Mouse (Mus musculus): ENCODE measurements around the gene Gtpbp3. TPM values are rescaled to one million over a fixed set of nuclear protein-coding genes. Genes with fewer than 3 reads are reported as not detected.
"Not testable (repeated sequence)": the region's sequence is repeated elsewhere in the genome, so short reads cannot be mapped to it uniquely, and the experiment has no call there.

Gene Gtpbp3
- polyA plus RNA-seq, 1 experiment from 2014 or later: 15.4 TPM

- Histone ChIP-seq H3K4me1 (peaks cover 16% of the 10 kb centered on the region; the same call in 1 of the 2 replicates), H3K36me3 (no peaks in the 10 kb centered on the region), H3K9ac (replicated peaks) (no peak overlapping the region), H3K27ac (replicated peaks) (no peak overlapping the region), H3K4me2 (peak overlapping the region; percentile 35), H3K27me3 (replicated peaks) (peaks cover 45% of the 10 kb centered on the region), H3K9me3 (replicated peaks) (no peaks in the 10 kb centered on the region), H3K4me3 (replicated peaks) (no peak overlapping the region)
- peak; percentile 84 for ATAC-seq (ENCODE audit: low FRiP score)
- 6% methylated on average over 17 of the region's 17 CpGs for WGBS
Observed at GRCm38 (mm10) chr8:71521634-71522033, 33.7 kb downstream of the Gtpbp3 start.

GRCm38 (mm10) chr8:71525226-71526050 lies 37.5 kb downstream of the Gtpbp3 start, which contains the start of gene Ccdc194:
Gene Ccdc194, minus strand, starts transcription at chr8:71525711.
- Histone ChIP-seq H3K36me3 (no peaks in the 10 kb centered on the region), H3K4me1 (peaks cover 13% of the 10 kb centered on the region; the same call in 1 of the 2 replicates), H3K9ac (replicated peaks) (no peak within 1 kb of the TSS), H3K9me3 (replicated peaks) (no peaks in the 10 kb centered on the region), H3K4me2 (peak within 1 kb of the TSS; percentile 6; the same call in 1 of the 2 replicates), H3K27me3 (replicated peaks) (peaks cover 58% of the 10 kb centered on the region), H3K27ac (replicated peaks) (no peak within 1 kb of the TSS), H3K4me3 (replicated peaks) (no peak within 1 kb of the TSS)
- WGBS: 10% methylated on average over 46 of the region's 46 CpGs
- ATAC-seq (ENCODE audit: low FRiP score): no peak

GRCm38 (mm10) chr8:71526272-71526671 lies 38.4 kb downstream of the Gtpbp3 start:
- H3K4me3 ChIP-seq (replicated peaks): no peak overlapping the region
- H3K9me3 ChIP-seq (replicated peaks): no peaks in the 10 kb centered on the region
- no peaks in the 10 kb centered on the region for H3K36me3 ChIP-seq
- H3K4me2 ChIP-seq: no peak overlapping the region
- no peak overlapping the region for H3K27ac ChIP-seq (replicated peaks)
- ATAC-seq (ENCODE audit: low FRiP score): no peak
- H3K9ac ChIP-seq (replicated peaks): no peak overlapping the region
- WGBS: 11% methylated on average over 6 of the region's 6 CpGs
- H3K4me1 ChIP-seq: peaks cover 13% of the 10 kb centered on the region; the same call in 1 of the 2 replicates
- H3K27me3 ChIP-seq (replicated peaks): peaks cover 53% of the 10 kb centered on the region

GRCm38 (mm10) chr8:71527162-71527870 lies 39.4 kb downstream of the Gtpbp3 start:
- Histone ChIP-seq H3K9ac (replicated peaks) (no peak overlapping the region), H3K4me2 (no peak overlapping the region), H3K9me3 (replicated peaks) (no peaks in the 10 kb centered on the region), H3K27me3 (replicated peaks) (peaks cover 51% of the 10 kb centered on the region), H3K36me3 (no peaks in the 10 kb centered on the region), H3K4me3 (replicated peaks) (no peak overlapping the region), H3K27ac (replicated peaks) (no peak overlapping the region), H3K4me1 (0 out of 2 replicates have a peak, but pooled peaks cover 5% of the 10 kb centered on the region)
- 46% methylated on average over 3 of the region's 3 CpGs for WGBS
- ATAC-seq (ENCODE audit: low FRiP score): no peak

- Histone ChIP-seq H3K9ac (replicated peaks) (no peak overlapping the region), H3K4me3 (replicated peaks) (no peak overlapping the region), H3K4me2 (no peak overlapping the region), H3K27me3 (replicated peaks) (peaks cover 42% of the 10 kb centered on the region), H3K9me3 (replicated peaks) (no peaks in the 10 kb centered on the region), H3K36me3 (no peaks in the 10 kb centered on the region), H3K4me1 (0 out of 2 replicates have a peak, but pooled peaks cover 5% of the 10 kb centered on the region), H3K27ac (replicated peaks) (no peak overlapping the region)
- 84% methylated on average over 11 of the region's 11 CpGs for WGBS
- ATAC-seq (ENCODE audit: low FRiP score): no peak
Observed at GRCm38 (mm10) chr8:71528362-71529073, 40.6 kb downstream of the Gtpbp3 start.

GRCm38 (mm10) chr8:71530735-71531467 lies 43.0 kb downstream of the Gtpbp3 start:
- not testable (repeated sequence) for H3K9ac ChIP-seq (replicated peaks); H3K4me3 ChIP-seq (replicated peaks); H3K4me2 ChIP-seq; H3K9me3 ChIP-seq (replicated peaks); H3K36me3 ChIP-seq; H3K27ac ChIP-seq (replicated peaks); H3K4me1 ChIP-seq; ATAC-seq (ENCODE audit: low FRiP score)
- 72% methylated on average over 5 of the region's 12 CpGs for WGBS
- H3K27me3 ChIP-seq (replicated peaks): peaks cover 23% of the 10 kb centered on the region

- Histone ChIP-seq H3K4me2 (no peak overlapping the region), H3K9me3 (replicated peaks) (no peaks in the 10 kb centered on the region), H3K4me3 (replicated peaks) (no peak overlapping the region), H3K27me3 (replicated peaks) (peaks cover 21% of the 10 kb centered on the region), H3K9ac (replicated peaks) (no peak overlapping the region), H3K4me1 (peaks cover 11% of the 10 kb centered on the region), H3K27ac (replicated peaks) (no peak overlapping the region), H3K36me3 (no peaks in the 10 kb centered on the region)
- ATAC-seq (ENCODE audit: low FRiP score): no peak
- WGBS: 36% methylated on average over 3 of the region's 3 CpGs
Observed at GRCm38 (mm10) chr8:71534263-71534810, 46.4 kb downstream of the Gtpbp3 start.

GRCm38 (mm10) chr8:71535663-71536062 lies 47.8 kb downstream of the Gtpbp3 start:
- no peak for ATAC-seq (ENCODE audit: low FRiP score)
- Histone ChIP-seq H3K4me2 (peak overlapping the region; percentile 9; the same call in 1 of the 2 replicates), H3K4me1 (peaks cover 11% of the 10 kb centered on the region), H3K9me3 (replicated peaks) (no peaks in the 10 kb centered on the region), H3K27me3 (replicated peaks) (peaks cover 21% of the 10 kb centered on the region), H3K4me3 (replicated peaks) (no peak overlapping the region), H3K9ac (replicated peaks) (no peak overlapping the region), H3K27ac (replicated peaks) (no peak overlapping the region), H3K36me3 (no peaks in the 10 kb centered on the region)
- WGBS: 61% methylated on average over 5 of the region's 5 CpGs

GRCm38 (mm10) chr8:71537028-71537867 lies 49.3 kb downstream of the Gtpbp3 start, which contains the start of gene Bst2:
Gene Bst2, minus strand, starts transcription at chr8:71537456.
- H3K27me3 ChIP-seq (replicated peaks): peaks cover 25% of the 10 kb centered on the region
- WGBS: 4% methylated on average over 37 of the region's 37 CpGs
- H3K27ac ChIP-seq (replicated peaks): no peak within 1 kb of the TSS
- no peaks in the 10 kb centered on the region for H3K36me3 ChIP-seq
- peak within 1 kb of the TSS; percentile 35 for H3K4me3 ChIP-seq (replicated peaks)
- H3K9ac ChIP-seq (replicated peaks): peak within 1 kb of the TSS; percentile 37; the same call in 1 of the 2 replicates
- no peak for ATAC-seq (ENCODE audit: low FRiP score)
- H3K4me2 ChIP-seq: peak within 1 kb of the TSS; percentile 57
- H3K9me3 ChIP-seq (replicated peaks): no peaks in the 10 kb centered on the region
- H3K4me1 ChIP-seq: peaks cover 11% of the 10 kb centered on the region
